Mouse (Mus musculus): ENCODE results near the gene Col7a1. TPM values are rescaled to one million over a fixed set of nuclear protein-coding genes. Genes with fewer than 3 reads are reported as not detected.

Gene Col7a1
- polyA plus RNA-seq, 1 experiment: 12.2 TPM

GRCm38 (mm10) chr9:109008994-109009635 lies 55.7 kb downstream of the Col7a1 start:
- Histone ChIP-seq H3K4me1 (ENCODE audit: control insufficient read depth, insufficient read depth, low read length) (no peaks in the 10 kb centered on the region), H3K4me3 (replicated peaks; ENCODE audit: extremely low read depth, low read depth, low read length) (no peak overlapping the region)
- TF ChIP-seq POLR2A (IDR thresholded peaks at IDR 0.05; ENCODE audit: borderline replicate concordance, extremely low read depth, low read depth, low read length): no peak
- TF ChIP-seq CTCF (IDR thresholded peaks at IDR 0.05; ENCODE audit: insufficient read depth, low read length): no peak
- DNase-seq: no peak
- WGBS: 58% methylated on average over 10 of the region's 10 CpGs

GRCm38 (mm10) chr9:109009636-109010315 lies 56.4 kb downstream of the Col7a1 start:
- 42% methylated on average over 17 of the region's 17 CpGs for WGBS
- Histone ChIP-seq H3K4me1 (ENCODE audit: control insufficient read depth, insufficient read depth, low read length) (no peaks in the 10 kb centered on the region), H3K4me3 (replicated peaks; ENCODE audit: extremely low read depth, low read depth, low read length) (no peak overlapping the region)
- DNase-seq: no peak
- TF ChIP-seq CTCF (IDR thresholded peaks at IDR 0.05; ENCODE audit: insufficient read depth, low read length) (no peak), POLR2A (IDR thresholded peaks at IDR 0.05; ENCODE audit: borderline replicate concordance, extremely low read depth, low read depth, low read length) (no peak)

- no peak for DNase-seq
- no peaks in the 10 kb centered on the region for H3K4me1 ChIP-seq (ENCODE audit: control insufficient read depth, insufficient read depth, low read length)
- H3K4me3 ChIP-seq (replicated peaks; ENCODE audit: extremely low read depth, low read depth, low read length): no peak overlapping the region
- TF ChIP-seq CTCF (IDR thresholded peaks at IDR 0.05; ENCODE audit: insufficient read depth, low read length) (no peak), POLR2A (IDR thresholded peaks at IDR 0.05; ENCODE audit: borderline replicate concordance, extremely low read depth, low read depth, low read length) (no peak)
- 84% methylated on average over 14 of the region's 14 CpGs for WGBS
Observed at GRCm38 (mm10) chr9:109010316-109010690, 56.9 kb downstream of the Col7a1 start.

GRCm38 (mm10) chr9:109015397-109015796 lies 62.0 kb downstream of the Col7a1 start:
- no peaks in the 10 kb centered on the region for H3K4me1 ChIP-seq (ENCODE audit: control insufficient read depth, insufficient read depth, low read length)
- no peak for TF ChIP-seq POLR2A (IDR thresholded peaks at IDR 0.05; ENCODE audit: borderline replicate concordance, extremely low read depth, low read depth, low read length)
- no peak for TF ChIP-seq CTCF (IDR thresholded peaks at IDR 0.05; ENCODE audit: insufficient read depth, low read length)

GRCm38 (mm10) chr9:109016973-109017604 lies 63.7 kb downstream of the Col7a1 start:
- TF ChIP-seq POLR2A (IDR thresholded peaks at IDR 0.05; ENCODE audit: borderline replicate concordance, extremely low read depth, low read depth, low read length): no peak
- no peak for DNase-seq
- no peaks in the 10 kb centered on the region for H3K4me1 ChIP-seq (ENCODE audit: control insufficient read depth, insufficient read depth, low read length)
- peak overlapping the region; percentile 36 for H3K4me3 ChIP-seq (replicated peaks; ENCODE audit: extremely low read depth, low read depth, low read length)
- WGBS: 44% methylated on average over 11 of the region's 11 CpGs

More at GRCm38 (mm10) chr9:109015397-109015796, 62.0 kb downstream of the Col7a1 start:
- 53% methylated on average over 8 of the region's 8 CpGs for WGBS
- no peak for DNase-seq
- H3K4me3 ChIP-seq (replicated peaks; ENCODE audit: extremely low read depth, low read depth, low read length): no peak overlapping the region

GRCm38 (mm10) chr9:109021428-109021827 lies 68.0 kb downstream of the Col7a1 start:
- Histone ChIP-seq H3K4me3 (replicated peaks; ENCODE audit: extremely low read depth, low read depth, low read length) (no peak overlapping the region), H3K4me1 (ENCODE audit: control insufficient read depth, insufficient read depth, low read length) (no peaks in the 10 kb centered on the region)
- WGBS: 58% methylated on average over 4 of the region's 4 CpGs
- TF ChIP-seq POLR2A (IDR thresholded peaks at IDR 0.05; ENCODE audit: borderline replicate concordance, extremely low read depth, low read depth, low read length): no peak
- no peak for TF ChIP-seq CTCF (IDR thresholded peaks at IDR 0.05; ENCODE audit: insufficient read depth, low read length)
- DNase-seq: no peak

GRCm38 (mm10) chr9:109022866-109023685 lies 69.7 kb downstream of the Col7a1 start:
- no peak overlapping the region for H3K4me3 ChIP-seq (replicated peaks; ENCODE audit: extremely low read depth, low read depth, low read length)
- TF ChIP-seq POLR2A (IDR thresholded peaks at IDR 0.05; ENCODE audit: borderline replicate concordance, extremely low read depth, low read depth, low read length) (no peak), CTCF (IDR thresholded peaks at IDR 0.05; ENCODE audit: insufficient read depth, low read length) (no peak)
- 64% methylated on average over 17 of the region's 17 CpGs for WGBS
- no peak for DNase-seq
- H3K4me1 ChIP-seq (ENCODE audit: control insufficient read depth, insufficient read depth, low read length): no peaks in the 10 kb centered on the region; the same call in 1 of the 2 replicates

- no peak overlapping the region for H3K4me3 ChIP-seq (replicated peaks; ENCODE audit: extremely low read depth, low read depth, low read length)
- H3K4me1 ChIP-seq (ENCODE audit: control insufficient read depth, insufficient read depth, low read length): no peaks in the 10 kb centered on the region; the same call in 1 of the 2 replicates
- no peak for DNase-seq
- WGBS: 49% methylated on average over 8 of the region's 8 CpGs
- TF ChIP-seq POLR2A (IDR thresholded peaks at IDR 0.05; ENCODE audit: borderline replicate concordance, extremely low read depth, low read depth, low read length): no peak
- TF ChIP-seq CTCF (IDR thresholded peaks at IDR 0.05; ENCODE audit: insufficient read depth, low read length): no peak
Observed at GRCm38 (mm10) chr9:109027521-109027920, 74.1 kb downstream of the Col7a1 start.

- 95% methylated on average over 3 of the region's 3 CpGs for WGBS
- Histone ChIP-seq H3K4me1 (ENCODE audit: control insufficient read depth, insufficient read depth, low read length) (no peaks in the 10 kb centered on the region; the same call in 1 of the 2 replicates), H3K4me3 (replicated peaks; ENCODE audit: extremely low read depth, low read depth, low read length) (no peak overlapping the region)
- DNase-seq: no peak
- TF ChIP-seq POLR2A (IDR thresholded peaks at IDR 0.05; ENCODE audit: borderline replicate concordance, extremely low read depth, low read depth, low read length) (no peak), CTCF (IDR thresholded peaks at IDR 0.05; ENCODE audit: insufficient read depth, low read length) (no peak)
Observed at GRCm38 (mm10) chr9:109028421-109028820, 75.0 kb downstream of the Col7a1 start.

Measured in lung, adult 2 months (tissue).